Mouse (Mus musculus): ENCODE data around the gene Pycr1. TPM values are rescaled to one million over a fixed set of nuclear protein-coding genes. Genes with fewer than 3 reads are reported as not detected.

Pycr1 gene
- polyA plus RNA-seq (2011; ENCODE audit: insufficient read depth, insufficient read length, low read depth, missing spikeins) = 41.7 and 55.3 TPM in 2 replicates

GRCm38 (mm10) chr11:120643601-120643987 is at the start of gene Pycr1:
Pycr1 (minus strand) TSS chr11:120643769.
- H3K27me3 ChIP-seq (ENCODE audit: control insufficient read depth, insufficient read depth, low read length, poor library complexity, severe bottlenecking) = no peaks in the 10 kb centered on the region
- H3K4me1 ChIP-seq (ENCODE audit: control insufficient read depth, insufficient read depth, low read length) = peaks cover 9% of the 10 kb centered on the region
- H3K9ac ChIP-seq (ENCODE audit: low read depth, poor library complexity, severe bottlenecking) = peak within 1 kb of the TSS; percentile 68
- no peaks in the 10 kb centered on the region for H3K9me3 ChIP-seq (replicated peaks; ENCODE audit: control insufficient read depth, insufficient read depth, low read length, poor library complexity, severe bottlenecking)
- H3K36me3 ChIP-seq (ENCODE audit: control insufficient read depth, insufficient read depth, low read length, poor library complexity, severe bottlenecking) = no peaks in the 10 kb centered on the region
- TF ChIP-seq CTCF (IDR thresholded peaks at IDR 0.05; ENCODE audit: low read depth, low read length) (no peak), EP300 (IDR thresholded peaks at IDR 0.05; ENCODE audit: insufficient read depth, low read depth, low read length) (no peak), POLR2A (IDR thresholded peaks at IDR 0.05; ENCODE audit: insufficient read depth, low read length) (peak; percentile 77)
- H3K27ac ChIP-seq (ENCODE audit: insufficient read depth, low read length) = no peak within 1 kb of the TSS
- peak within 1 kb of the TSS; percentile 69 for H3K4me3 ChIP-seq (ENCODE audit: low read depth, low read length)

GRCm38 (mm10) chr11:120692471-120693011 is 49.0 kb upstream of the Pycr1 start:
- Histone ChIP-seq H3K9me3 (replicated peaks; ENCODE audit: control insufficient read depth, insufficient read depth, low read length, poor library complexity, severe bottlenecking) (no peaks in the 10 kb centered on the region; the same call in 1 of the 2 replicates), H3K9ac (ENCODE audit: low read depth, poor library complexity, severe bottlenecking) (no peak overlapping the region), H3K27me3 (ENCODE audit: control insufficient read depth, insufficient read depth, low read length, poor library complexity, severe bottlenecking) (no peaks in the 10 kb centered on the region), H3K4me1 (ENCODE audit: control insufficient read depth, insufficient read depth, low read length) (no peaks in the 10 kb centered on the region), H3K27ac (ENCODE audit: insufficient read depth, low read length) (no peak overlapping the region), H3K36me3 (ENCODE audit: control insufficient read depth, insufficient read depth, low read length, poor library complexity, severe bottlenecking) (peaks cover 12% of the 10 kb centered on the region), H3K4me3 (ENCODE audit: low read depth, low read length) (no peak overlapping the region)
- TF ChIP-seq CTCF (IDR thresholded peaks at IDR 0.05; ENCODE audit: low read depth, low read length) (no peak), POLR2A (IDR thresholded peaks at IDR 0.05; ENCODE audit: insufficient read depth, low read length) (no peak), EP300 (IDR thresholded peaks at IDR 0.05; ENCODE audit: insufficient read depth, low read depth, low read length) (no peak)

GRCm38 (mm10) chr11:120689365-120689764 is 45.8 kb upstream of the Pycr1 start:
- no peaks in the 10 kb centered on the region for H3K27me3 ChIP-seq (ENCODE audit: control insufficient read depth, insufficient read depth, low read length, poor library complexity, severe bottlenecking)
- no peak overlapping the region for H3K27ac ChIP-seq (ENCODE audit: insufficient read depth, low read length)
- H3K36me3 ChIP-seq (ENCODE audit: control insufficient read depth, insufficient read depth, low read length, poor library complexity, severe bottlenecking) = peaks cover 12% of the 10 kb centered on the region
- TF ChIP-seq EP300 (IDR thresholded peaks at IDR 0.05; ENCODE audit: insufficient read depth, low read depth, low read length) = no peak
- no peak for TF ChIP-seq CTCF (IDR thresholded peaks at IDR 0.05; ENCODE audit: low read depth, low read length)
- no peak for TF ChIP-seq POLR2A (IDR thresholded peaks at IDR 0.05; ENCODE audit: insufficient read depth, low read length)
- H3K9ac ChIP-seq (ENCODE audit: low read depth, poor library complexity, severe bottlenecking) = no peak overlapping the region
- H3K9me3 ChIP-seq (replicated peaks; ENCODE audit: control insufficient read depth, insufficient read depth, low read length, poor library complexity, severe bottlenecking) = no peaks in the 10 kb centered on the region
- H3K4me1 ChIP-seq (ENCODE audit: control insufficient read depth, insufficient read depth, low read length) = no peaks in the 10 kb centered on the region
- no peak overlapping the region for H3K4me3 ChIP-seq (ENCODE audit: low read depth, low read length)

GRCm38 (mm10) chr11:120686650-120687272 is 43.2 kb upstream of the Pycr1 start:
- TF ChIP-seq CTCF (IDR thresholded peaks at IDR 0.05; ENCODE audit: low read depth, low read length) = no peak
- no peaks in the 10 kb centered on the region for H3K4me1 ChIP-seq (ENCODE audit: control insufficient read depth, insufficient read depth, low read length)
- no peak overlapping the region for H3K27ac ChIP-seq (ENCODE audit: insufficient read depth, low read length)
- no peak overlapping the region for H3K9ac ChIP-seq (ENCODE audit: low read depth, poor library complexity, severe bottlenecking)
- no peaks in the 10 kb centered on the region for H3K9me3 ChIP-seq (replicated peaks; ENCODE audit: control insufficient read depth, insufficient read depth, low read length, poor library complexity, severe bottlenecking)
- no peak overlapping the region for H3K4me3 ChIP-seq (ENCODE audit: low read depth, low read length)
- H3K36me3 ChIP-seq (ENCODE audit: control insufficient read depth, insufficient read depth, low read length, poor library complexity, severe bottlenecking) = peaks cover 11% of the 10 kb centered on the region
- H3K27me3 ChIP-seq (ENCODE audit: control insufficient read depth, insufficient read depth, low read length, poor library complexity, severe bottlenecking) = no peaks in the 10 kb centered on the region

GRCm38 (mm10) chr11:120684660-120685059 is 41.1 kb upstream of the Pycr1 start:
- no peak overlapping the region for H3K4me3 ChIP-seq (ENCODE audit: low read depth, low read length)
- H3K36me3 ChIP-seq (ENCODE audit: control insufficient read depth, insufficient read depth, low read length, poor library complexity, severe bottlenecking) = peaks cover 12% of the 10 kb centered on the region
- no peaks in the 10 kb centered on the region for H3K27me3 ChIP-seq (ENCODE audit: control insufficient read depth, insufficient read depth, low read length, poor library complexity, severe bottlenecking)
- no peaks in the 10 kb centered on the region for H3K9me3 ChIP-seq (replicated peaks; ENCODE audit: control insufficient read depth, insufficient read depth, low read length, poor library complexity, severe bottlenecking)
- no peaks in the 10 kb centered on the region for H3K4me1 ChIP-seq (ENCODE audit: control insufficient read depth, insufficient read depth, low read length)
- TF ChIP-seq POLR2A (IDR thresholded peaks at IDR 0.05; ENCODE audit: insufficient read depth, low read length) (no peak), EP300 (IDR thresholded peaks at IDR 0.05; ENCODE audit: insufficient read depth, low read depth, low read length) (no peak), CTCF (IDR thresholded peaks at IDR 0.05; ENCODE audit: low read depth, low read length) (no peak)
- no peak overlapping the region for H3K9ac ChIP-seq (ENCODE audit: low read depth, poor library complexity, severe bottlenecking)
- H3K27ac ChIP-seq (ENCODE audit: insufficient read depth, low read length) = no peak overlapping the region

- H3K36me3 ChIP-seq (ENCODE audit: control insufficient read depth, insufficient read depth, low read length, poor library complexity, severe bottlenecking) = peaks cover 10% of the 10 kb centered on the region
- no peaks in the 10 kb centered on the region for H3K9me3 ChIP-seq (replicated peaks; ENCODE audit: control insufficient read depth, insufficient read depth, low read length, poor library complexity, severe bottlenecking)
- H3K27me3 ChIP-seq (ENCODE audit: control insufficient read depth, insufficient read depth, low read length, poor library complexity, severe bottlenecking) = no peaks in the 10 kb centered on the region
- no peak overlapping the region for H3K27ac ChIP-seq (ENCODE audit: insufficient read depth, low read length)
- H3K4me1 ChIP-seq (ENCODE audit: control insufficient read depth, insufficient read depth, low read length) = no peaks in the 10 kb centered on the region
- no peak overlapping the region for H3K4me3 ChIP-seq (ENCODE audit: low read depth, low read length)
- TF ChIP-seq EP300 (IDR thresholded peaks at IDR 0.05; ENCODE audit: insufficient read depth, low read depth, low read length) (no peak), CTCF (IDR thresholded peaks at IDR 0.05; ENCODE audit: low read depth, low read length) (no peak), POLR2A (IDR thresholded peaks at IDR 0.05; ENCODE audit: insufficient read depth, low read length) (no peak)
- H3K9ac ChIP-seq (ENCODE audit: low read depth, poor library complexity, severe bottlenecking) = no peak overlapping the region
Observed at GRCm38 (mm10) chr11:120684086-120684485, 40.5 kb upstream of the Pycr1 start.

Measured in ES-Bruce4 (cell line).